Mouse (Mus musculus) thymus, adult 2 months (tissue): ENCODE data around the gene Shisal2b.

Experiments
- CTCF ChIP-seq: fragments of 200-500 bp; IDR thresholded peaks from 2 replicates; pipeline ENCODE4 v1.5.1; 2012; ENCODE audit warnings: mild to moderate bottlenecking, control low read depth, low read length, moderate library complexity, borderline replicate concordance; ENCODE audit not compliant: control insufficient read depth, poor library complexity, insufficient read depth; ENCODE audit errors: extremely low read depth
- POLR2A ChIP-seq: fragments of 200-500 bp; IDR thresholded peaks from 2 replicates; pipeline ENCODE4 v1.6.1; 2012; ENCODE audit warnings: mild to moderate bottlenecking, low read length, control low read depth, moderate library complexity; ENCODE audit not compliant: control insufficient read depth, poor library complexity, insufficient read depth; ENCODE audit errors: extremely low read depth

DNA sequence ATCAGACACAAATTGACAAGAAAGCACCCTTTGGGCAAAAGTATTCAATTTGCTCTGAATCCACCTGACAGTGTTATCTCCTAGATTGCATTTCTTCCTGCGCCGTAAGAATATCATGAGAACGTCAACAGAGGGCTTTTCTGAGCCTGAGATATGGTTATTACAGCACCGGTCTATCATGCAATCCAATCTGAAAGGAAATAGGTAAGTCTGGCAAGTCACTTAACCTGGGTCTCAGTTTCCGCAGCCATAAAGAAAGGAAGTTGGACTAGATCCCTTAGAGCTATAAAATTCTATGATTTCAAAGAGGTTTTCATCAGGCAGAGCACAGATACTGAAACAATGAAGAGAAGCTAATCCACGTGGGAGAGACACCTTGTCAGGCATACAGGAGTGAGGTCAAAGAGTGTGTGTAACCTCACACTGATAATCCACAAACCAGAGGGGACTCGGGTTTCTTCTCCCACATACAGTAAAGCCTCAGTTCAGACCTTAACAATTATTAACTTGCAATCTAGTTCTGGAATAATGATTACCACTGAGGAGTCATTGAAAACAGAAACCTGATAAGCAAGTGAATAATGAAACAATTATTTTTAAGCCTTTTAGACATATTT is 64.0 kb downstream of the Shisal2b start:
- TF ChIP-seq CTCF, result no peak
- no peak for TF ChIP-seq POLR2A
